Mouse (Mus musculus): ENCODE measurements around the gene Gm43720.

GRCm38 (mm10) chr5:138225700-138226099, 54.1 kb downstream of the Gm43720 start, which contains the start of gene Nxpe5:
- no peak for TF ChIP-seq CTCF (IDR thresholded peaks at IDR 0.05; ENCODE audit: control insufficient read depth, insufficient read depth, insufficient read length)
- TF ChIP-seq USF1 (IDR thresholded peaks at IDR 0.05; ENCODE audit: low read depth): no peak
- TF ChIP-seq CEBPB (IDR thresholded peaks at IDR 0.05; ENCODE audit: low read depth): no peak
- no peak for TF ChIP-seq MYOD1 (IDR thresholded peaks at IDR 0.05; ENCODE audit: control insufficient read depth, insufficient read length, low read depth)
